Mouse (Mus musculus): Measurements from ENCODE around the gene Krt32. TPM values are rescaled to one million over a fixed set of nuclear protein-coding genes. Genes with fewer than 3 reads are reported as not detected.

The Krt32 gene
- not detected in 2 replicates for polyA plus RNA-seq (2015; fragmentation: Nextera tagmentation; extraction: Ambion mirVana)

DNA sequence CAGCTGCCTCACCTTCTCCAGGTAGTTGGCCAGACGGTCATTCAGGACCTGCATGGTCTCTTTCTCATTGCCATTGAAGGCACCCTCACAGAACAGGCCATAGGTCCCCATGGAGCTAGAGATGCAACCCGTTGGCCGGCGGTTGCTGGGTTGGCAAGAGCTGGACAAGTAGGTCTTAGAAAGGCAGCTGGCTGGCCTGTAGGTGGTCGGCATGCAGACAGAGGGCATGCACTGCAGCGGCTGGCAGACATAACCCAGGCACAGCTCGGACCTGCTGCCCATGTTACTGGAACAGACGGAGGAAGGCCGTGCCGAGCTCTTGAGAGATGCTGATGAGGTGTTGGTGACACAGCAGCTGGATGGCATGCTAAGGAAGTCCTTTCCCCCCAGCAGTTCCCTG, at the start of gene Krt32:
TSS of gene Krt32 (minus strand) at position 366 of the 400 bp plus-strand sequence.
- no peaks in the 10 kb centered on the region for H3K36me3 ChIP-seq
- H3K4me1 ChIP-seq (replicated peaks) = no peaks in the 10 kb centered on the region
- DNase-seq = no peak
- H3K4me2 ChIP-seq = no peak within 1 kb of the TSS
- H3K9ac ChIP-seq = no peak within 1 kb of the TSS
- no peaks in the 10 kb centered on the region for H3K27me3 ChIP-seq
- no peak for ATAC-seq (ENCODE audit: low read depth)
- no peak within 1 kb of the TSS for H3K4me3 ChIP-seq (replicated peaks)
- H3K27ac ChIP-seq = no peak within 1 kb of the TSS
- 78% methylated on average over 10 of the region's 10 CpGs for WGBS (ENCODE audit: insufficient replicate concordance)
- no peaks in the 10 kb centered on the region for H3K9me3 ChIP-seq (replicated peaks)

DNA sequence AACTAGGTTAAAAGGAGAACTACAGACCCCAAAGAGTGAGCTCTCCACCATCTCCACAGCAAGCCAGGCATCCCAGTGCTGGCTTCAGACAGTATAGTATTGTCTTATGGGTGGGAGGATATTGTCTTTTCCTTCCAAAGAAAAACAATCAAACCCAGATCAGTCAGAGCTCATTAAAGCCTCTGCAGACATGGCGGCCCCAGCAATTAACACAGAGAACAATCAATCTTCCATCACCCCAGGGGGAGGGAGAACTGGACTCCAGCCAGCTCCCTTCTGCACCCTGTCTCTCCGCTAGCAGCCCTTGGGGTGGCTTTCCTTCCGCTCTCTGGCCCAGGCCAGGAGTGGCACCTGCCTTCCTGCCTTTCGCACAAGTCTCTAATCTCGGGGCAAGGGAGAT, 49.7 kb upstream of the Krt32 start:
- H3K4me2 ChIP-seq = no peak overlapping the region
- H3K27ac ChIP-seq = no peak overlapping the region
- no peaks in the 10 kb centered on the region for H3K27me3 ChIP-seq
- no peak overlapping the region for H3K9ac ChIP-seq
- no peaks in the 10 kb centered on the region for H3K4me1 ChIP-seq (replicated peaks)
- no peak for ATAC-seq (ENCODE audit: low read depth)
- no peaks in the 10 kb centered on the region for H3K9me3 ChIP-seq (replicated peaks)
- no peaks in the 10 kb centered on the region for H3K36me3 ChIP-seq
- WGBS (ENCODE audit: insufficient replicate concordance) = 52% methylated on average over 5 of the region's 5 CpGs
- DNase-seq = no peak
- H3K4me3 ChIP-seq (replicated peaks) = no peak overlapping the region

DNA sequence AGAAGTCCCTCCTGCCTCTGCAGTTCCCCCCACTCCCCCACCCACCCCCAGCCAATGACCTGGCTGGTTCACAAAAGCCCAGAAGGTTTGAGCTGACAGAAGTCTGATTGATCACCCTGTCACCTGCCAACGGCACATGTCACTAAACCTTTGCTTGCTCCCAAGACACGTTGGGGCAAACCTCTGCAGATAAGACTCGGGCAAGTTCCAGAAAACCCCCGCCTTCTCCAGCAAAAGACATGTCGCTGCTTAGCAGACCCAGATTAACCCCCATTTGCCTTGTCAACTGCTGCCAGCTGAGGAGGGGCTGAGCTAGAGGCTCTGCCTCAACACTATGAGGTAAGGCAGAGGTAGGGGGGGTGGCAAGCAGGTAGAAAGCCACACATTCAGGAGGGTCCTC, 48.5 kb upstream of the Krt32 start:
- Histone ChIP-seq H3K4me1 (replicated peaks) (no peaks in the 10 kb centered on the region), H3K4me3 (replicated peaks) (no peak overlapping the region), H3K36me3 (no peaks in the 10 kb centered on the region), H3K27ac (no peak overlapping the region), H3K27me3 (no peaks in the 10 kb centered on the region), H3K9me3 (replicated peaks) (no peaks in the 10 kb centered on the region), H3K4me2 (no peak overlapping the region), H3K9ac (no peak overlapping the region)
- DNase-seq (no peak), ATAC-seq (ENCODE audit: low read depth) (no peak)
- WGBS (ENCODE audit: insufficient replicate concordance) = 25% methylated on average over 5 of the region's 5 CpGs

DNA sequence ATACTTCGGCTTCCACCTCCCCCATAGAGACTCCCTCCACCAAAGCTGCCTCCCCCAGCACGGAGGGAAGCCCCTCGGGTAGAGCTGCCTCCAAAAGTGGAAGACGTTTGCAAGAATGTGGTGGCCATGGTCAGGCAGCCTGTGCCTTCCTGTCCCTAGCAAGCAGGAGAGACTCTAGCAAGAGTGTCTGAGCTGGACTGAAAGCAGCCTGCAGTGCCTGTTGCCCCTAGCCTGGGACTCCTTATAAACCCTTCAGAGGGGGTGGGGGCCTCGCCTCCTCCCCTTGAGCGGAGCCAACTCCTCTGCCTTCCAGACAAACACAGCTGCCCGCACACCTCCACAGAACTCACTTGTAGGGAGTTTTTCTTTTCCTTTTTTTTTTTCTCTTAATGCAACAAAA, 47.7 kb upstream of the Krt32 start, which contains the start of gene Krt15:
TSS of gene Krt15 (minus strand) at position 198 of the 400 bp plus-strand sequence.
- DNase-seq = no peak
- Histone ChIP-seq H3K9ac (no peak within 1 kb of the TSS), H3K4me2 (no peak within 1 kb of the TSS), H3K4me3 (replicated peaks) (no peak within 1 kb of the TSS), H3K4me1 (replicated peaks) (no peaks in the 10 kb centered on the region), H3K36me3 (no peaks in the 10 kb centered on the region), H3K9me3 (replicated peaks) (no peaks in the 10 kb centered on the region), H3K27ac (no peak within 1 kb of the TSS), H3K27me3 (no peaks in the 10 kb centered on the region)
- 42% methylated on average over 7 of the region's 7 CpGs for WGBS (ENCODE audit: insufficient replicate concordance)
- no peak for ATAC-seq (ENCODE audit: low read depth)

DNA sequence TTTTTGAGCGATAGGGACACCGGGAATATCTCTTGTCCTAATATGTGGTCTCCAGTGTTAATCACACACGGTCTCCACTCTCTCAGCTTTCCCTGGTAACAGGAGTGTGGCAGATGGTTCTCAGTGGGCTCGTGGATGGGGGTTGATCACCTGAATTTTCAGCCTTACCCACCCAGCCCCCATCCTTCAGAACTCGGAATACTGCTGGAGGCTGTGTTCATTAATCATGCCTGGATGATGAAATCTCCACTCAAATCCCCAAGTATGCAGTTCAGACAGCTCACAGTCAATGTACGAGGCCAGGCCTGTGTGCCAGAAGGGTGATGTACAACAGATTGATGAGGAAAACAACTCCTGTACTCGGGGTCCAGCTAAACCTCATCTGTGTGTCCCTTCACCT, 36.9 kb upstream of the Krt32 start:
- H3K27me3 ChIP-seq = no peaks in the 10 kb centered on the region
- H3K9me3 ChIP-seq (replicated peaks) = no peaks in the 10 kb centered on the region
- DNase-seq (no peak), ATAC-seq (ENCODE audit: low read depth) (no peak)
- WGBS (ENCODE audit: insufficient replicate concordance) = 61% methylated on average over 7 of the region's 7 CpGs
- H3K4me1 ChIP-seq (replicated peaks) = no peaks in the 10 kb centered on the region
- no peak overlapping the region for H3K27ac ChIP-seq
- H3K36me3 ChIP-seq = no peaks in the 10 kb centered on the region
- no peak overlapping the region for H3K9ac ChIP-seq
- H3K4me2 ChIP-seq = no peak overlapping the region
- H3K4me3 ChIP-seq (replicated peaks) = no peak overlapping the region

DNA sequence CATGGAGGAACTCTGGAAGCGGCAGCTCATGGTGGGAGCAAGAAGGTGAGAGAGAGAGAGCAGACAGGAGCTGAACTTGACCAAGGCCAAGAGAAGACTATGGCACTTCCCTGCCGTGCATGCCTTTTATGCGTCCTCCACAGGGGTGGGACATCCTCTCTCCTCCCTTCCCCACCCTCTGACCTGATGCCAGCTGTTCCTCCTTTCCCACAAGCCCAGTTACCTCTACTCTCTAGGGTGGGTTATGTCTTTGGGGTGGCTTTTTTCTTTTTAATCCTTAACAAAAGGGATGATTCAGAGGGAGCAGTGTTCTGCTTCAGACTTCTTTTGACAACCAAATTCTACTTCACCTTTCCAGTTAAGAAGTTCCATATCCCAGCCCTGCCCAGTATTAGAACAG, 33.4 kb upstream of the Krt32 start, which contains the start of gene Krt13:
TSS of gene Krt13 (minus strand) at position 101 of the 400 bp plus-strand sequence.
- no peak within 1 kb of the TSS for H3K9ac ChIP-seq
- 55% methylated on average over 3 of the region's 3 CpGs for WGBS (ENCODE audit: insufficient replicate concordance)
- H3K36me3 ChIP-seq = no peaks in the 10 kb centered on the region
- no peaks in the 10 kb centered on the region for H3K4me1 ChIP-seq (replicated peaks)
- no peak within 1 kb of the TSS for H3K4me2 ChIP-seq
- DNase-seq (no peak), ATAC-seq (ENCODE audit: low read depth) (no peak)
- H3K27ac ChIP-seq = no peak within 1 kb of the TSS
- H3K27me3 ChIP-seq = no peaks in the 10 kb centered on the region
- H3K9me3 ChIP-seq (replicated peaks) = no peaks in the 10 kb centered on the region
- H3K4me3 ChIP-seq (replicated peaks) = no peak within 1 kb of the TSS

DNA sequence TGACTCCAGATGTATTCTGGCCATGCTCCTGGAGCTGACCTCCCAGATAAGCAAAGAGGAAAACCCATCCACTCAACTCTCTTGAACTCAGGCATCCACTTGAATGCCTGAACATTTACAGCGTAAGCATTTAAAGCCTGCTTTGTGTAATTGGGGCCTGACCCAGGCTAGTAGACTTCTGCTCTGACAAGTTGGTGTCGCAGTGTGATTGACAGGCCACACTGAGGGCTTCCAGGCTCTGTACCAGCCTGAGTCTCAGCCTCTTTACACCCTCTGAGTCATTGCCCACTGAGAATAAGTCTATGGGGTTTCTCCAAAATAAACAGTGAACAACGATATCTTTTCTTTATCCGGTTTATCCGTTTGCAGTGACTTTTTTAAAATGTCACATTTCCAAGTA, 32.3 kb upstream of the Krt32 start:
- H3K9ac ChIP-seq = no peak overlapping the region
- no peak overlapping the region for H3K27ac ChIP-seq
- no peaks in the 10 kb centered on the region for H3K36me3 ChIP-seq
- ATAC-seq (ENCODE audit: low read depth) = no peak
- 75% methylated on average over 5 of the region's 5 CpGs for WGBS (ENCODE audit: insufficient replicate concordance)
- H3K27me3 ChIP-seq = no peaks in the 10 kb centered on the region
- H3K4me2 ChIP-seq = no peak overlapping the region
- H3K9me3 ChIP-seq (replicated peaks) = no peaks in the 10 kb centered on the region
- no peak overlapping the region for H3K4me3 ChIP-seq (replicated peaks)
- no peaks in the 10 kb centered on the region for H3K4me1 ChIP-seq (replicated peaks)
- DNase-seq = no peak

DNA sequence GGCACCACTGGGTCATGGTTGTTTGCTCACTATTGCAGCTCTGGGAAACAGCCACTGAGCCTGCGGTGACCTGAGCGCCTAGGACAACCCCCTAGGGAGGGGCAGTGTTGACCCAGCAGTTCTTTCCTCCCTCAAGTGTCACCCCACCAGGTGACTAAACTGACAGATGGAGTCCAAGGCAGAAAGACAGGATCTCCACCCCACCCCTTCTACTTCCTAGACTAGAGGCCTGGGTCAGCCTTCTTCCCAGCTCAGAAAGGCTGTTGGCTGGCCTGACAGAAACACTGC, 25.7 kb upstream of the Krt32 start:
- DNase-seq = no peak
- Histone ChIP-seq H3K4me2 (no peak overlapping the region), H3K4me1 (replicated peaks) (no peaks in the 10 kb centered on the region), H3K9me3 (replicated peaks) (no peaks in the 10 kb centered on the region), H3K4me3 (replicated peaks) (no peak overlapping the region), H3K27me3 (no peaks in the 10 kb centered on the region), H3K27ac (no peak overlapping the region), H3K36me3 (no peaks in the 10 kb centered on the region), H3K9ac (no peak overlapping the region)
- WGBS (ENCODE audit: insufficient replicate concordance) = 68% methylated on average over 2 of the region's 2 CpGs
- no peak for ATAC-seq (ENCODE audit: low read depth)

DNA sequence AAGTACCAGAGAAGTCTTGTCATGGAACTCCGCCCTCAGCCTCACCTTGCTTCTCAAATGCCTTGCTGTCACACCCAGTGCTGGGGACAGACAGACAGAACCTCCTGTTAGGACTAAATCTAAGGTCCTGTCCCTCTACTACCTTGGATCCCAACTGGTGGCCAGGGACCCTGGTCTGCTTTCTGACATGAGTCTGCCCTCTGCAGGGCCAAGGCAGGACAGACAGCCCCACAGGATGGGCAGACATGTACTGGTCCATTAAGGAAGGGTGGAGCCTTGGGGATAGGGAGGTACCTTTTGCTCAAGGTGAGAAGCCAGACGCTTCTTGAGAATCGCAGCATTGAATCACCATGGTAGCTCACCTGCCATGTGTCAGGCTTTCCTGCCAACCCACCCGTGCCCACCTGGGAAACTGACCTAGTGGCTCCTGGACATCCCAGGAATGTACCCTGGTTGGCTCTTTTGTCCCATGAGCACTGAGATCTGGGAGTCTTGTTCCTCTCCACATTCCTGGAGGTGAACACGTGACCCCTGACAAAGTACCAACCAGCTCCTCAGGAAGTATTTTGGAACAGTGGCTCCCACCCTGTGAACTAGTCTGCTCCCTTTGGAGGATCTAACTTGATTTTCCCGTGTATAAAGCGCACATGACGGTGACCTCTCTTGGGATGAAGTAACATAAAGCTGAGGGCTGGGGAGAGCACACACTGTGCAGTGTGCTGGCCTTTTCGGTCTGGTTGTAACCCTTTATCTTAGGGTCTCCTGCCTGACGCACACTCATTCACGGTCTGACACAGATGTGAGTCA, 25.1 kb upstream of the Krt32 start:
- no peak overlapping the region for H3K27ac ChIP-seq

DNA sequence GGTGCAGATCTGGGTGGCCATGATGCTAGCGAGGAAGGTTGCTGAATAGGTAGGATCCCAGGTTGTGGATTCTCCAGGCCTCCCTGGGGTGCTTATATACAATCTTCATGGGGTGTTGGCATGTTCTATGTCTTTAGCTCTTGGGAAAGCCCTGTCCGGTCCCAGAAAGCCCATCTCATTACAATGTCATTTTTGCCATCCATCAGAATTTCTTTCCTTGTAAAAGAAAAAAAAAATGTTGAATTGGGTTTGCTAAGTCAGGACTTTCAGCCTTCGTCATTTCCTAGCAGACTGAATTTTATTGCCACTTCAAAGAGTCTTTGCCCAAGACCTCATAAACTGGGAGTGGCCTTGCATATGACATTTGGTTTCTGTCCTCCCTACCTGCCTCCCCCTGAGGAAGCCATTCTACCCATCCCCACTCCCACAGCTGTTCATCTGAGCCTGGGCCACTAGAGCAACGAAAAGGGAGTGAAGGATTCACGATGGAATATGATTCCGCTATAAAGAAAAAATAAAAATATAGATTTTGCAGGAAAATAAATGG, 17.6 kb upstream of the Krt32 start, which contains the start of gene Krt36:
TSS of gene Krt36 (minus strand) at position 51 of the 547 bp plus-strand sequence.
- Histone ChIP-seq H3K4me3 (replicated peaks) (no peak within 1 kb of the TSS), H3K4me1 (replicated peaks) (no peaks in the 10 kb centered on the region), H3K9ac (no peak within 1 kb of the TSS), H3K36me3 (no peaks in the 10 kb centered on the region), H3K4me2 (no peak within 1 kb of the TSS), H3K27ac (no peak within 1 kb of the TSS), H3K9me3 (replicated peaks) (no peaks in the 10 kb centered on the region), H3K27me3 (no peaks in the 10 kb centered on the region)
- ATAC-seq (ENCODE audit: low read depth) (no peak), DNase-seq (no peak)
- 63% methylated on average over 6 of the region's 6 CpGs for WGBS (ENCODE audit: insufficient replicate concordance)

More for the DNA sequence above, 25.1 kb upstream of the Krt32 start:
- H3K27me3 ChIP-seq = no peaks in the 10 kb centered on the region
- ATAC-seq (ENCODE audit: low read depth) = no peak
- 64% methylated on average over 11 of the region's 11 CpGs for WGBS (ENCODE audit: insufficient replicate concordance)
- H3K4me3 ChIP-seq (replicated peaks) = no peak overlapping the region
- no peak overlapping the region for H3K4me2 ChIP-seq
- no peaks in the 10 kb centered on the region for H3K36me3 ChIP-seq
- no peak overlapping the region for H3K9ac ChIP-seq
- no peak for DNase-seq
- H3K9me3 ChIP-seq (replicated peaks) = no peaks in the 10 kb centered on the region
- no peaks in the 10 kb centered on the region for H3K4me1 ChIP-seq (replicated peaks)

DNA sequence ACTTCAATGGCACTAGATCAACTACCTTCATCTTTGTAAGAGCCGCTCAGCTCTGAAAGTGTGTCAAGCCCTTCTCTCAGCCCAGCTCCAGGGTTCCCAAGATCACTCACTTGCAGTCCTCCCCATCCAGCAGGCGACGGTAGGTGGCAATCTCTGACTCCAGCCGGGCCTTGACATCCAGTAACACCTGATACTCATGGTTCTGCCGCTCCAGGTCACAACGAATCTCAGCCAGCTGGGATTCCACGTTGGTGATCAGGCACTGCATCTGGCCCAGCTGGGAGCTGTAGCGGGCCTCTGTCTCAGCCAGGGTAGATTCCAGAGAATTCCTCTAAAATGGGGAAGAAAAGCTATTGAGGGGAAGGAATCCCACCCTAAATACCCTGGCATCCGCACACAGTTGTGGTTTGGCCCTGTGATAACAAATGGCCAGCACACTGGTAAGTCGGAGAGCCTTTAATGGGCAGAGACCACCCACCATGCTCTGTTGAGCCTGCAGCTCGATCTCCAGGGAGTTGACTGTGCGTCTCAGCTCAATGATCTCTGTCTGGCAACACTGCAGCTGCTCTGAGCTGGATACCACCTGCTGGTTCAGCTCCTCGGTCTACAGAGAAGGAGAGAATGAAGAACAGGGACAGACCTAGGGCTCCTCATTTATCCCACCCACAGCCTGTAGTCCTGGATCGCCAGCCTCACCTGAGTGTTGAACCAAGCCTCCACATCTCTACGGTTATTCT, 14.8 kb upstream of the Krt32 start:
- Histone ChIP-seq H3K27ac (no peak overlapping the region), H3K4me2 (no peak overlapping the region), H3K4me1 (replicated peaks) (no peaks in the 10 kb centered on the region), H3K4me3 (replicated peaks) (no peak overlapping the region), H3K36me3 (no peaks in the 10 kb centered on the region), H3K9me3 (replicated peaks) (no peaks in the 10 kb centered on the region), H3K27me3 (no peaks in the 10 kb centered on the region), H3K9ac (no peak overlapping the region)
- no peak for DNase-seq
- 61% methylated on average over 15 of the region's 15 CpGs for WGBS (ENCODE audit: insufficient replicate concordance)
- no peak for ATAC-seq (ENCODE audit: low read depth)
